Mouse (Mus musculus): ENCODE measurements around the gene Dop1b. TPM values are rescaled to one million over a fixed set of nuclear protein-coding genes. Genes with fewer than 3 reads are reported as not detected.

The Dop1b gene
- polyA plus RNA-seq, 2 experiments, result 11.6 to 11.8 TPM

DNA sequence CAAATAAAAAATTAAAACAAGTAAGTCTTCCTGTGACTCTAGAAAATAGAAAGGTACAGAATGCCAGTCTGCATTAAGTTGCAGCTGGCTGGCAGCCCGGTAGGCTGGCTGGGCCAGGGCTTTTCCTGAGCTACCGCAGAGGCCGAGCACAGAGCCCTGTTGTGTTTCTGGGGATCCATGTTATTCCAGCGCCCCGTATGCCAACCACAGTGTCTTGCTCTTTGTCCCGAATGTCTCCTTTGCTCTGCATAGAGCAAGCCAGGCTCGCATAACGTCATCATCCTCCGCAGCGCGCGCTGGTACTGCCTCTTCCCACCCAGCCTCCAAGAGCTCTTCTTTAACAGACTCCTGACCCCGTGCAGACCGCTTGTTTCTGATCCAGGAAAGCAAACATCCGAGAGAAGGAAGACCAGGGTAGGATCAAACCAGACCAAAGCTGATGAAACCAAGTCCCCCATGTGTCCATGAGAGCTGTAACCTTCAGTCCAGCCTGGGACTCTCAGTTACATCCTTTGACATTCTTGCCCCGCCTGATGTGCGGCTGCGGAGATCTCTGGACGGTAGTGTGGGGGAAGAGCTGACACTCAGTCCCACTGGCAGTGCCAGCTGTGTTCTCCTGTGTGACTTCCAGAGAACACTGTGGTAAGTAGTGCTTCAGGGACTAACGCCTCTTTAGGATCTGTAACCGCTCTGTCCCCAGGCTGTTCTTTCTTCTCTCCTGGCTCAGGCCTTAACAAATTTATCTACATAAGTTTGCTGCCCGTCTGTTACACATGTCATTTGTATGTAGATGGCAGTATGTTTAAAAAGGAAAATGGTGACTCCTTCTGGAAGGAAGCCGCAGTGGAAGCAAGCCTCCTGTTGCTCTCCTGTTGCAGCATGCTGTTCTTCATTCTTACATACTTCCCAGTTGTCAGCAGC is 18.4 kb downstream of the Dop1b start:
- ATAC-seq (ENCODE audit: insufficient read depth) (no peak), DNase-seq (ENCODE audit: low read depth in 3 of 3, low spot score in 3 of 3) (no peak)
- Histone ChIP-seq H3K4me3 (ENCODE audit: insufficient read depth in 1 of 2, low read depth in 2 of 2, low read length in 2 of 2) (no peak overlapping the region), H3K4me2 (ENCODE audit: low read depth) (no peak overlapping the region), H3K9me3 (ENCODE audit: control insufficient read depth, low read length) (no peaks in the 10 kb centered on the region), H3K9ac (replicated peaks) (no peak overlapping the region), H3K27ac (no peak overlapping the region), H3K36me3 (replicated peaks; ENCODE audit: control insufficient read depth, insufficient read depth, low read depth) (no peaks in the 10 kb centered on the region), H3K4me1 (replicated peaks; ENCODE audit: control insufficient read depth in 2 of 2, insufficient read depth in 2 of 2, low read length in 1 of 2) (peaks cover 0 to 8% of the 10 kb centered on the region in 2 experiments; a peak in 2 of 4 replicates), H3K27me3 (ENCODE audit: control insufficient read depth, insufficient read depth, low read length) (no peaks in the 10 kb centered on the region)
- no peak for TF ChIP-seq EP300 (IDR thresholded peaks at IDR 0.05; ENCODE audit: low read depth)
- no peak for TF ChIP-seq CTCF (IDR thresholded peaks at IDR 0.05; ENCODE audit: low read depth)
- 80% methylated on average over 23 of the region's 23 CpGs for WGBS (ENCODE audit: insufficient replicate concordance)

DNA sequence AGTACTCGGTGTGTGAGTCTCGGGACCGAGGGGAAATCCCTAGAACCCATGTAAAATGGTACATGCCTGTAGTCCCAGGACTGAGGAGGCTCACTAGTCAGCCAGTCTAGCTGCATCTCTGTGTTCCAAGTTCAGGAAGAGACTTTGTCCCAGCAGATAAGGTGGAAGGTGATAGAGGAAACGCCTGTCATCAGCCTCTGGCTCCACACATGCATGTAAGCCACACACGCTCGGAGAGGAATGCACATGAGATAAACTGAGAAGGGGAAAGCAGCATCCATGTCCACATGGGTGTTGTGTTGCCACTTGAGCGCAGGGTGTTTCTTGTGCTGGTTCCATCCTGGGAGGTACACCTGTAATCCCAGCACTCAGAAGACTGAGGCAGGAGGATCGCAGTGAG is 19.6 kb downstream of the Dop1b start:
- Histone ChIP-seq H3K36me3 (replicated peaks; ENCODE audit: control insufficient read depth, insufficient read depth, low read depth) (no peaks in the 10 kb centered on the region), H3K4me2 (ENCODE audit: low read depth) (no peak overlapping the region), H3K9ac (replicated peaks) (no peak overlapping the region), H3K27me3 (ENCODE audit: control insufficient read depth, insufficient read depth, low read length) (no peaks in the 10 kb centered on the region), H3K27ac (no peak overlapping the region), H3K4me1 (replicated peaks; ENCODE audit: control insufficient read depth in 2 of 2, insufficient read depth in 2 of 2, low read length in 1 of 2) (peaks cover 0 to 5% of the 10 kb centered on the region in 2 experiments; a peak in 2 of 4 replicates), H3K9me3 (ENCODE audit: control insufficient read depth, low read length) (no peaks in the 10 kb centered on the region), H3K4me3 (ENCODE audit: insufficient read depth in 1 of 2, low read depth in 2 of 2, low read length in 2 of 2) (no peak overlapping the region)
- ATAC-seq (ENCODE audit: insufficient read depth) (no peak), DNase-seq (ENCODE audit: low read depth in 3 of 3, low spot score in 3 of 3) (no peak)
- WGBS (ENCODE audit: insufficient replicate concordance), result 66% methylated on average over 8 of the region's 8 CpGs
- TF ChIP-seq CTCF (IDR thresholded peaks at IDR 0.05; ENCODE audit: low read depth), result no peak
- TF ChIP-seq EP300 (IDR thresholded peaks at IDR 0.05; ENCODE audit: low read depth), result no peak

DNA sequence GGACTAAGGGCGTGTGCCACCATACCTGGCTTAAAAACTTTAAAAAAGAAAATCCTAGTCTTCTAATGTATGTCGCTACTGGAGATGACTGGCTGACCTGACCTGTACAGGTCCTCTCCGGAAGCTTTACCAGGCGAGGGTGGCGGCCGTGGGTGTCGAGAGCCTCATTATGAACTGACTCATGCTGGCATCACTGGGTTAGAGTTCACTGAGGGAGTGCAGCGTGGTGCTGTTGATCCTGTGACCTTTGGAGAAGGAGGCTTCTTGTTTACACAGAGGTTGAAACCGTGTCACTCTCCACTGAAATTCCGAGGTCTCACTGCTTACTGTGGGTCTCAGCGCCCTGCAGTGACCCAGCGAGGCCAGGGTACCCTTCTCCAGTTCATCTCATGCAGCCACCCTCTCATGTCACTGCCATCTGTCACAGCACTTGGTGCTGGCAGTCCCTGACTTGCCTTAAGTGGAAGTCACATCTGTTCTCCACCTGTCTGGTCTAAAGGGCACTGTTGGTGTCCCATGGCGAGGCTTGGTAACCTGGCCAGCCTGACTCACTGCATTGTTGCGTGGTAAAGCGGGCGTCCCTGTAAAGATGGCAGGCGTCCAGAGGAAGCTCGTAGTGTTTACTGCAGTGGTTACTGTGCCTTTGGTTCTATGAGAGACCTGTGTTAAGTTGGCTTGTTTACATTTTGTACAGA is 21.3 kb downstream of the Dop1b start:
- WGBS (ENCODE audit: insufficient replicate concordance), result 72% methylated on average over 18 of the region's 18 CpGs
- ATAC-seq (ENCODE audit: insufficient read depth), result peak; percentile 34; the same call in 1 of the 2 replicates
- Histone ChIP-seq H3K27ac (no peak overlapping the region), H3K4me3 (ENCODE audit: insufficient read depth in 1 of 2, low read depth in 2 of 2, low read length in 2 of 2) (no peak overlapping the region), H3K27me3 (ENCODE audit: control insufficient read depth, insufficient read depth, low read length) (no peaks in the 10 kb centered on the region), H3K9ac (replicated peaks) (no peak overlapping the region), H3K36me3 (replicated peaks; ENCODE audit: control insufficient read depth, insufficient read depth, low read depth) (no peaks in the 10 kb centered on the region), H3K9me3 (ENCODE audit: control insufficient read depth, low read length) (no peaks in the 10 kb centered on the region), H3K4me1 (replicated peaks; ENCODE audit: control insufficient read depth in 2 of 2, insufficient read depth in 2 of 2, low read length in 1 of 2) (peaks cover 0 to 6% of the 10 kb centered on the region in 2 experiments; a peak in 2 of 4 replicates), H3K4me2 (ENCODE audit: low read depth) (no peak overlapping the region)
- DNase-seq (ENCODE audit: low read depth in 3 of 3, low spot score in 3 of 3), result no peak
- TF ChIP-seq CTCF (IDR thresholded peaks at IDR 0.05; ENCODE audit: low read depth) (no peak), EP300 (IDR thresholded peaks at IDR 0.05; ENCODE audit: low read depth) (no peak)

DNA sequence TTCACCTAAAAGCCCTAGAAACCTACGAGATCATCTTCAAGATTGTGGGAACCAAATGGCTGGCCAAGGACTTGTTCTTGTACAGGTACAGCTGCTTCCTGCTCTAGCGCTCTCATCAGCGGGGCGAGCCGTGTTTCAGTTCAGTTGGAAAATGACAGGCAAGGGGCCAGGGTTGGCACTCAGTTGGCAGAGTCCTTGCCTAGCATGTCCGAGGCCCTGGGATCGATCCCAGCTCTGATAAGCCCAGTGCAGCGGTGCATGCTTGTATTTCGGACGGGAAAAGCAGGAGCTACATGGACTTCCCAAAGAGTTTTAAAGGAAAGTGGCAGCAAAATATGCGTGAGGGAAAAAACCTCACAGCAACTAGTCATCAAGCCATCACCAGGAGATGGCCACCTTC is 27.5 kb downstream of the Dop1b start:
- no peak for ATAC-seq (ENCODE audit: insufficient read depth)
- Histone ChIP-seq H3K4me2 (ENCODE audit: low read depth) (no peak overlapping the region), H3K9ac (replicated peaks) (no peak overlapping the region), H3K36me3 (replicated peaks; ENCODE audit: control insufficient read depth, insufficient read depth, low read depth) (no peaks in the 10 kb centered on the region; the same call in 1 of the 2 replicates), H3K27me3 (ENCODE audit: control insufficient read depth, insufficient read depth, low read length) (no peaks in the 10 kb centered on the region), H3K27ac (no peak overlapping the region), H3K9me3 (ENCODE audit: control insufficient read depth, low read length) (no peaks in the 10 kb centered on the region), H3K4me1 (replicated peaks; ENCODE audit: control insufficient read depth in 2 of 2, insufficient read depth in 2 of 2, low read length in 1 of 2) (peaks cover 13 to 22% of the 10 kb centered on the region in 2 experiments), H3K4me3 (ENCODE audit: insufficient read depth in 1 of 2, low read depth in 2 of 2, low read length in 2 of 2) (no peak overlapping the region)
- TF ChIP-seq CTCF (IDR thresholded peaks at IDR 0.05; ENCODE audit: low read depth) (no peak), EP300 (IDR thresholded peaks at IDR 0.05; ENCODE audit: low read depth) (no peak)
- WGBS (ENCODE audit: insufficient replicate concordance), result 82% methylated on average over 11 of the region's 11 CpGs
- DNase-seq (ENCODE audit: low read depth in 3 of 3, low spot score in 3 of 3), result no peak

DNA sequence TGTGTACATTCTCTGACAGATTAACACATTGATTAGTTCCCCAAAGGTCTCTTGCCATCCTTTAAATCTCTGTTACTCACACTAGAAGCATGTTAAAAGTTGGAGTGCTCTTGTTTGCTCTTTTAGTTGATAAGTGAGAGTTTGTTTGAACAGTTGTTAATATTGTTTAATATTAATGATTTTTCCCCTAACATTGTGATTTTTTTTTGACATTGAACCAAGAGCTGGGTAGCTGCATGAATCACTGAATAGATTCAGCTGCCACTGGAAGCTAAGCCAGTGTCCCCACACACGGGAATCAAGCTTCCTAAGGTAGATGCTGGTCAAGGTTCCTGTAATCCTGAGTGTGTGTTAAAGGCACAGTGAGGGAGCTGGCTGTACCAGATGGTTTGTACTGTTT is 31.2 kb downstream of the Dop1b start:
- H3K4me2 ChIP-seq (ENCODE audit: low read depth), result no peak overlapping the region
- DNase-seq (ENCODE audit: low read depth in 3 of 3, low spot score in 3 of 3), result no peak
- H3K4me1 ChIP-seq (replicated peaks; ENCODE audit: control insufficient read depth in 2 of 2, insufficient read depth in 2 of 2, low read length in 1 of 2), result peaks cover 33 to 51% of the 10 kb centered on the region in 2 experiments
- WGBS (ENCODE audit: insufficient replicate concordance), result 71% methylated on average over 1 of the region's 1 CpGs
- no peak overlapping the region for H3K4me3 ChIP-seq (ENCODE audit: insufficient read depth in 1 of 2, low read depth in 2 of 2, low read length in 2 of 2)
- H3K27me3 ChIP-seq (ENCODE audit: control insufficient read depth, insufficient read depth, low read length), result no peaks in the 10 kb centered on the region
- no peaks in the 10 kb centered on the region for H3K9me3 ChIP-seq (ENCODE audit: control insufficient read depth, low read length)
- ATAC-seq (ENCODE audit: insufficient read depth), result no peak
- H3K9ac ChIP-seq (replicated peaks), result no peak overlapping the region
- no peak overlapping the region for H3K27ac ChIP-seq
- TF ChIP-seq CTCF (IDR thresholded peaks at IDR 0.05; ENCODE audit: low read depth) (no peak), EP300 (IDR thresholded peaks at IDR 0.05; ENCODE audit: low read depth) (no peak)
- H3K36me3 ChIP-seq (replicated peaks; ENCODE audit: control insufficient read depth, insufficient read depth, low read depth), result no peaks in the 10 kb centered on the region; the same call in 1 of the 2 replicates

Measured in liver, embryonic 14.5 days (tissue).